Mouse (Mus musculus) hindbrain, embryonic 16.5 days (tissue): ENCODE results near the gene Eif2d. TPM values are rescaled to one million over a fixed set of nuclear protein-coding genes. Genes with fewer than 3 reads are reported as not detected.

ENCODE experiments used
- ATAC-seq: fragments of 200-750 bp; cut with Nextera tagmentation; 2 replicates; pipeline ENCODE4 v1.8.0; 2017; ENCODE audit warnings: moderate TSS enrichment, moderate library complexity
- H3K27ac ChIP-seq: fragments of 300-500 bp; sonication (generic); 2 replicates; pipeline ENCODE4 v1.5.1; 2014; ENCODE audit warnings: low read depth, mild to moderate bottlenecking, control low read depth, low read length, moderate library complexity
- H3K27me3 ChIP-seq: fragments of 300-500 bp; sonication (generic); replicated peaks from 2 replicates; pipeline ENCODE4 v1.6.1; 2014; ENCODE audit warnings: low read length; ENCODE audit not compliant: control insufficient read depth, insufficient read depth
- H3K36me3 ChIP-seq: fragments of 300-500 bp; sonication (generic); 2 replicates; pipeline ENCODE4 v1.6.1; 2014; ENCODE audit warnings: mild to moderate bottlenecking, low read length, moderate library complexity, mixed read lengths; ENCODE audit not compliant: control insufficient read depth, insufficient read depth
- H3K4me1 ChIP-seq: fragments of 300-500 bp; sonication (generic); 2 replicates; pipeline ENCODE4 v1.6.1; 2014; ENCODE audit warnings: low read depth, low read length; ENCODE audit not compliant: control insufficient read depth, insufficient read depth
- H3K4me2 ChIP-seq: fragments of 300-500 bp; sonication (generic); 2 replicates; pipeline ENCODE4 v1.6.1; 2014; ENCODE audit warnings: mild to moderate bottlenecking, low read length, control low read depth, moderate library complexity
- H3K4me3 ChIP-seq: fragments of 300-500 bp; sonication (generic); 2 replicates; pipeline ENCODE4 v1.5.1; 2014; ENCODE audit warnings: mild to moderate bottlenecking, low read length, control low read depth, moderate library complexity
- H3K9ac ChIP-seq: fragments of 300-500 bp; sonication (generic); 2 replicates; pipeline ENCODE4 v1.6.1; 2014; ENCODE audit warnings: low read depth, mild to moderate bottlenecking, control low read depth, low read length, moderate library complexity
- H3K9me3 ChIP-seq: fragments of 300-500 bp; sonication (generic); 2 replicates; pipeline ENCODE4 v1.6.1; 2014; ENCODE audit warnings: mild to moderate bottlenecking, low read length, moderate library complexity; ENCODE audit not compliant: control insufficient read depth
- WGBS: fragments of 180-500 bp; shearing (Covaris S2); extraction: QIAGEN DNeasy Blood & Tissue Kit; methylation state at CpG from one replicate; pipeline ENCODE4 v1.1.7; 2014; 5-methylcytosine and 5-hydroxymethylcytosine counted together
- polyA plus RNA-seq: library from polyadenylated mRNA; unstranded; fragments of >200 nt; fragmentation: Nextera tagmentation; extraction: Ambion mirVana; gene quantifications from 2 replicates; pipeline ENCODE4 v1.2.1, GENCODE M21; 2015

The Eif2d gene
- polyA plus RNA-seq, 1 experiment from 2014 or later: 50.5 TPM

DNA sequence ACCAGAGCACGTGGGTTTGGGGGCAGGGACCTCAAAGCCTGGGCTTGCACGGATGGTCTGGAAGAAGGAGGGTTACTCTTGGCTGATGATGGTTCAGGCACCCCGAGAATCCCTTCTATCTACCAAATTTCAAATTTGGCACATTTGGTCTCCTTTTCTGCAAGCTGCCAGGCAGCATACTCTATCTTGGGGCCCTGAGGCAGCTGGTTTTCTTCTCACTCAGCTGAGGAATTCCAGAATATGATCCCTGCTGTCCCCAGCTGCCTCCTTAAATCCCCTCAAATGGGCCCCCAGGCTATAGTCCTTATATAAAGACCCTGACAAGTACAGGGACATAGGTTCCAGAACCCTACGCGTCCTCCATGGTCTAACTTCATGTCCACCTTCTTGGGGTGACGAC is 60.4 kb downstream of the Eif2d start:
- WGBS: 81% methylated on average over 6 of the region's 6 CpGs
- H3K9me3 ChIP-seq: no peaks in the 10 kb centered on the region
- no peak for ATAC-seq

DNA sequence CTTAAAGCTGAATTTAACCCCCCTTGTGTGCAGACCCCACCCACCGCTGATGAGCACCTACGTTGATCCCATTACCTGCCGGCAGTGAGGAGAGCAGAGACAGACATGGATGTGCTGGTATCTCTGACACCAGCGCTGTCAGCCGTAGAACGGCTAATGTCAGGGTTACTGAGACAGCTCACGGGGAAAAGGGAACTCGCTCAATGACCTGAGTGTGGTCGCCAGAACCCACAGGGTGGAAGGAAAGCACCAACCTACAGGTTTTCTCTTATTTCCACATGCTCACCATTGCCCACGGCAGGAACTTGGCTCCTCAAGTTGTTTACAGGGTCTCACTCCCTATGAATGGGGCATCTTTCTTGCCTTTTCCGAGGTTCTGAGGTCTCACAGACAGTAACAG is 66.0 kb downstream of the Eif2d start:
- no peaks in the 10 kb centered on the region for H3K27me3 ChIP-seq
- H3K36me3 ChIP-seq: no peaks in the 10 kb centered on the region
- no peaks in the 10 kb centered on the region for H3K9me3 ChIP-seq
- no peak overlapping the region for H3K4me2 ChIP-seq
- H3K27ac ChIP-seq: no peak overlapping the region
- H3K9ac ChIP-seq: no peak overlapping the region
- H3K4me3 ChIP-seq: no peak overlapping the region
- WGBS: 91% methylated on average over 11 of the region's 11 CpGs
- H3K4me1 ChIP-seq: no peaks in the 10 kb centered on the region
- no peak for ATAC-seq

More for the DNA sequence above, 60.4 kb downstream of the Eif2d start:
- Histone ChIP-seq H3K4me1 (peaks cover 3% of the 10 kb centered on the region; the same call in 1 of the 2 replicates), H3K27ac (no peak overlapping the region), H3K4me2 (no peak overlapping the region), H3K36me3 (no peaks in the 10 kb centered on the region), H3K27me3 (no peaks in the 10 kb centered on the region), H3K4me3 (no peak overlapping the region), H3K9ac (no peak overlapping the region)

DNA sequence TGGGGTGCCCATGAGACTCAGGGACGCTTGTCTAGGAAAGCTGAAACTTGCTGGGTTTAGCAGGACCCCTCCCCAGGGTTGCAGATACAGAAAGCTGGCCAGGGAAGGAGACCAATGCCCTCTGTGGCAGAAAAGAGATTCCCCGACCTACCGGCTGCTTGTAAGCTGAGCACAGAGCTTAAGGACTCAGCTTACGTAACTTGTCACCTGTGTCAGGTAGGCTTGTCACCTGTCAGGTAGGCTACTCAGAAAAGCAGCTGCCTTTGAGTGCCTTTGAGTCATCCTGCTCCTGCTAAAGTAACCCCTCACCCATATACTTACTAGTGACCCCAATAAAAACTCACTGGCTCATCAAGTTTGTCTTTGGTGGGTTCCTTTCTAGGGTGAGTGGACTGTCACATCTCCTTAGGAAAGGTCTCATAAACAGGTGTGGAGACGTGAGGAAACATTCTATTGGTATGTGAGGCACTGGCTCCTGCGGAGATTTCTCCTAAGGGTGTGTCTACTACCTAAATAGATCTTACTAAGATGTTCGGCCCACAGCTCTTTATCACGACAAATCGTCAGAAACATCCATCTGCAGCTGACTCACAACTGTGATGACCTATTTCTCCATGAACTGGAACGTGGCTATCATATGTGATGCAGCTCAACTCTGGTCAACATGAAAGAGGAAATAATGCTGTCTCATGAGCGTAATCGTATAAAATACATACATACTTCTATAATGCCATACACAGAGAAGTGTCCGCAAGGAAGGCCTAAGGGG is 69.0 kb downstream of the Eif2d start:
- Histone ChIP-seq H3K27ac (no peak overlapping the region), H3K27me3 (no peaks in the 10 kb centered on the region), H3K4me1 (no peaks in the 10 kb centered on the region), H3K36me3 (no peaks in the 10 kb centered on the region), H3K9ac (no peak overlapping the region), H3K4me3 (no peak overlapping the region), H3K9me3 (no peaks in the 10 kb centered on the region), H3K4me2 (no peak overlapping the region)
- no peak for ATAC-seq
- WGBS: 89% methylated on average over 13 of the region's 13 CpGs

GRCm38 (mm10) chr1:131223345-131223744 is 70.4 kb downstream of the Eif2d start:
- no peaks in the 10 kb centered on the region for H3K9me3 ChIP-seq
- no peak overlapping the region for H3K4me3 ChIP-seq
- no peak overlapping the region for H3K9ac ChIP-seq
- 85% methylated on average over 2 of the region's 2 CpGs for WGBS
- H3K27ac ChIP-seq: no peak overlapping the region
- ATAC-seq: no peak
- no peaks in the 10 kb centered on the region for H3K4me1 ChIP-seq
- H3K4me2 ChIP-seq: no peak overlapping the region
- H3K36me3 ChIP-seq: no peaks in the 10 kb centered on the region
- no peaks in the 10 kb centered on the region for H3K27me3 ChIP-seq

- H3K27ac ChIP-seq: no peak overlapping the region
- no peaks in the 10 kb centered on the region for H3K9me3 ChIP-seq
- H3K4me2 ChIP-seq: no peak overlapping the region
- peak; percentile 80 for ATAC-seq
- H3K4me3 ChIP-seq: no peak overlapping the region
- H3K9ac ChIP-seq: no peak overlapping the region
- H3K4me1 ChIP-seq: no peaks in the 10 kb centered on the region
- 49% methylated on average over 12 of the region's 12 CpGs for WGBS
- no peaks in the 10 kb centered on the region for H3K36me3 ChIP-seq
- H3K27me3 ChIP-seq: no peaks in the 10 kb centered on the region
Observed at GRCm38 (mm10) chr1:131224848-131225471, 72.0 kb downstream of the Eif2d start.

GRCm38 (mm10) chr1:131228225-131228624 is 75.2 kb downstream of the Eif2d start:
- H3K9ac ChIP-seq: no peak overlapping the region
- no peaks in the 10 kb centered on the region for H3K36me3 ChIP-seq
- H3K4me1 ChIP-seq: no peaks in the 10 kb centered on the region
- no peak overlapping the region for H3K4me2 ChIP-seq
- H3K27me3 ChIP-seq: no peaks in the 10 kb centered on the region
- H3K9me3 ChIP-seq: no peaks in the 10 kb centered on the region
- no peak overlapping the region for H3K27ac ChIP-seq
- H3K4me3 ChIP-seq: no peak overlapping the region
- ATAC-seq: peak; percentile 46; the same call in 1 of the 2 replicates
- WGBS: 66% methylated on average over 7 of the region's 7 CpGs

DNA sequence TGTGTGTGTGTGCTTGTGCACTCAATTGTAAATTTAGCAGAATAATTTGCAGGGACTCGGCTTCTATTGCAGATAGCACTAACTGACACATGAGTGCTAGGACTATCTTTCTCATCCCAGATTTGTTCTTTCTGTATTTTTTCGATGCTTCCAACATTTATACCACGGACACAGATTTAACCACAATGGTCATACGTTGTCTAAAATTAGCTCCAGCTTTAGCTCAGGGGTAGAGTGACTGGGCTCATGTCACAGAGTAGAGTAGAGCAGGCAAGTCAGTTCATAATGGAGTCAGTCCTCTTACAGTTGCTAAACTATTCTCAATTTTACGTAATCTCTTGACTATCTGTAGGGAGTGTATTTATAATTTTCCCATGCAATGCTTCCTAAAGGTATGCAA is 75.7 kb downstream of the Eif2d start:
- no peaks in the 10 kb centered on the region for H3K4me1 ChIP-seq
- no peak overlapping the region for H3K4me2 ChIP-seq
- H3K27me3 ChIP-seq: no peaks in the 10 kb centered on the region
- no peaks in the 10 kb centered on the region for H3K36me3 ChIP-seq
- H3K27ac ChIP-seq: no peak overlapping the region
- 86% methylated on average over 5 of the region's 5 CpGs for WGBS
- no peak overlapping the region for H3K9ac ChIP-seq
- ATAC-seq: no peak
- no peaks in the 10 kb centered on the region for H3K9me3 ChIP-seq
- H3K4me3 ChIP-seq: no peak overlapping the region

- Histone ChIP-seq H3K9me3 (no peaks in the 10 kb centered on the region), H3K4me2 (no peak overlapping the region), H3K27me3 (no peaks in the 10 kb centered on the region), H3K36me3 (no peaks in the 10 kb centered on the region), H3K9ac (no peak overlapping the region), H3K4me1 (no peaks in the 10 kb centered on the region), H3K27ac (no peak overlapping the region), H3K4me3 (no peak overlapping the region)
- 64% methylated on average over 12 of the region's 12 CpGs for WGBS
- no peak for ATAC-seq
Observed at GRCm38 (mm10) chr1:131233527-131233926, 80.5 kb downstream of the Eif2d start.

GRCm38 (mm10) chr1:131236077-131236476 is 83.1 kb downstream of the Eif2d start:
- Histone ChIP-seq H3K4me3 (no peak overlapping the region), H3K36me3 (no peaks in the 10 kb centered on the region), H3K27ac (no peak overlapping the region), H3K9ac (no peak overlapping the region), H3K9me3 (no peaks in the 10 kb centered on the region), H3K4me2 (no peak overlapping the region), H3K4me1 (peaks cover 17% of the 10 kb centered on the region), H3K27me3 (no peaks in the 10 kb centered on the region)
- 65% methylated on average over 7 of the region's 7 CpGs for WGBS
- ATAC-seq: no peak
